Mouse (Mus musculus) heart, embryonic 11.5 days (tissue): ENCODE results near the gene Relch. TPM values are rescaled to one million over a fixed set of nuclear protein-coding genes. Genes with fewer than 3 reads are reported as not detected.

Experiments used
- ATAC-seq: fragments of 200-750 bp; cut with Nextera tagmentation; replicated peaks from 2 replicates; pipeline ENCODE4 v1.8.0; 2017; ENCODE audit warnings: moderate library complexity; ENCODE audit not compliant: insufficient number of reproducible peaks, low FRiP score, low TSS enrichment
- H3K27ac ChIP-seq: fragments of 300-500 bp; sonication (generic); 2 replicates; pipeline ENCODE4 v1.5.1; 2014; ENCODE audit warnings: mild to moderate bottlenecking, low read depth, low read length
- H3K27me3 ChIP-seq: fragments of 300-500 bp; sonication (generic); 2 replicates; pipeline ENCODE4 v1.6.1; 2014; ENCODE audit warnings: mild to moderate bottlenecking, low read length, mixed read lengths; ENCODE audit not compliant: control insufficient read depth, insufficient read depth
- H3K36me3 ChIP-seq: fragments of 300-500 bp; sonication (generic); 2 replicates; pipeline ENCODE4 v1.6.1; 2014; ENCODE audit warnings: mild to moderate bottlenecking, low read length, moderate library complexity, mixed read lengths; ENCODE audit not compliant: control insufficient read depth, insufficient read depth
- H3K4me1 ChIP-seq: fragments of 300-500 bp; sonication (generic); 2 replicates; pipeline ENCODE4 v1.6.1; 2014; ENCODE audit warnings: low read length; ENCODE audit not compliant: control insufficient read depth, insufficient read depth
- H3K4me2 ChIP-seq: fragments of 300-500 bp; sonication (generic); 2 replicates; pipeline ENCODE4 v1.6.1; 2014; ENCODE audit warnings: mild to moderate bottlenecking, moderate library complexity
- H3K4me3 ChIP-seq: fragments of 300-500 bp; sonication (generic); 2 replicates; pipeline ENCODE4 v1.5.1; 2014; ENCODE audit warnings: low read depth, low read length
- H3K9ac ChIP-seq: fragments of 300-500 bp; sonication (generic); 2 replicates; pipeline ENCODE4 v1.6.1; 2014; ENCODE audit warnings: mild to moderate bottlenecking, low read depth, low read length, moderate library complexity
- H3K9me3 ChIP-seq: fragments of 300-500 bp; sonication (generic); replicated peaks from 2 replicates; pipeline ENCODE4 v1.6.1; 2016; ENCODE audit warnings: low read length; ENCODE audit not compliant: control insufficient read depth
- WGBS: fragments of 180-500 bp; shearing (Covaris S2); extraction: QIAGEN DNeasy Blood & Tissue Kit; methylation state at CpG from one replicate; pipeline ENCODE4 v1.1.7; 2014; ENCODE audit not compliant: insufficient replicate concordance; 5-methylcytosine and 5-hydroxymethylcytosine counted together
- polyA plus RNA-seq: library from polyadenylated mRNA; unstranded; fragments of >200 nt; fragmentation: Nextera tagmentation; extraction: Ambion mirVana; gene quantifications from 2 replicates; pipeline ENCODE4 v1.2.1, GENCODE M21; 2014

Gene Relch
- polyA plus RNA-seq, 1 experiment from 2014 or later, result 14.1 TPM

GRCm38 (mm10) chr1:105770685-105771084 is 107.0 kb downstream of the Relch start:
- no peak overlapping the region for H3K4me2 ChIP-seq
- H3K4me3 ChIP-seq, result no peak overlapping the region
- no peaks in the 10 kb centered on the region for H3K36me3 ChIP-seq
- ATAC-seq, result no peak
- no peak overlapping the region for H3K27ac ChIP-seq
- no peaks in the 10 kb centered on the region for H3K9me3 ChIP-seq
- WGBS, result 68% methylated on average over 2 of the region's 2 CpGs
- no peaks in the 10 kb centered on the region for H3K27me3 ChIP-seq
- H3K4me1 ChIP-seq, result no peaks in the 10 kb centered on the region
- H3K9ac ChIP-seq, result no peak overlapping the region

GRCm38 (mm10) chr1:105776426-105776825 is 112.8 kb downstream of the Relch start:
- H3K4me3 ChIP-seq, result no peak overlapping the region
- 84% methylated on average over 4 of the region's 4 CpGs for WGBS
- no peaks in the 10 kb centered on the region for H3K36me3 ChIP-seq
- ATAC-seq, result no peak
- no peaks in the 10 kb centered on the region for H3K4me1 ChIP-seq
- H3K9ac ChIP-seq, result no peak overlapping the region
- H3K27ac ChIP-seq, result no peak overlapping the region
- no peak overlapping the region for H3K4me2 ChIP-seq
- H3K27me3 ChIP-seq, result peaks cover 22% of the 10 kb centered on the region
- H3K9me3 ChIP-seq, result no peaks in the 10 kb centered on the region

- Histone ChIP-seq H3K9ac (no peak overlapping the region; the same call in 1 of the 2 replicates), H3K4me1 (no peaks in the 10 kb centered on the region; the same call in 1 of the 2 replicates), H3K27ac (no peak overlapping the region), H3K9me3 (no peaks in the 10 kb centered on the region), H3K4me3 (peak overlapping the region; percentile 66), H3K27me3 (peaks cover 35% of the 10 kb centered on the region), H3K36me3 (no peaks in the 10 kb centered on the region), H3K4me2 (peak overlapping the region; percentile 99)
- 37% methylated on average over 12 of the region's 12 CpGs for WGBS
- ATAC-seq, result no peak
Observed at GRCm38 (mm10) chr1:105780079-105780456, 116.4 kb downstream of the Relch start.

- Histone ChIP-seq H3K4me2 (peak within 1 kb of the TSS; percentile 99), H3K9me3 (no peaks in the 10 kb centered on the region), H3K36me3 (no peaks in the 10 kb centered on the region), H3K4me1 (no peaks in the 10 kb centered on the region; the same call in 1 of the 2 replicates), H3K4me3 (peak within 1 kb of the TSS; percentile 66), H3K9ac (peak within 1 kb of the TSS; percentile 65), H3K27me3 (peaks cover 35% of the 10 kb centered on the region), H3K27ac (no peak within 1 kb of the TSS)
- 3% methylated on average over 69 of the region's 77 CpGs for WGBS
- ATAC-seq, result peak; percentile 33; the same call in 1 of the 2 replicates
Observed at GRCm38 (mm10) chr1:105780457-105781364, 117.0 kb downstream of the Relch start, which contains the start of gene Tnfrsf11a. Gene Tnfrsf11a, plus strand, starts transcription at chr1:105780718.

- H3K4me2 ChIP-seq, result peak overlapping the region; percentile 99
- H3K4me3 ChIP-seq, result peak overlapping the region; percentile 66
- no peak overlapping the region for H3K27ac ChIP-seq
- no peaks in the 10 kb centered on the region for H3K36me3 ChIP-seq
- H3K4me1 ChIP-seq, result no peaks in the 10 kb centered on the region; the same call in 1 of the 2 replicates
- H3K9me3 ChIP-seq, result no peaks in the 10 kb centered on the region
- peaks cover 35% of the 10 kb centered on the region for H3K27me3 ChIP-seq
- ATAC-seq, result no peak
- H3K9ac ChIP-seq, result no peak overlapping the region
- WGBS, result 35% methylated on average over 12 of the region's 12 CpGs
Observed at GRCm38 (mm10) chr1:105781391-105782146, 117.9 kb downstream of the Relch start.

- Histone ChIP-seq H3K4me1 (no peaks in the 10 kb centered on the region; the same call in 1 of the 2 replicates), H3K36me3 (no peaks in the 10 kb centered on the region), H3K27me3 (peaks cover 30% of the 10 kb centered on the region), H3K9me3 (no peaks in the 10 kb centered on the region), H3K9ac (no peak overlapping the region), H3K4me3 (no peak overlapping the region), H3K4me2 (no peak overlapping the region), H3K27ac (no peak overlapping the region)
- WGBS, result 66% methylated on average over 5 of the region's 5 CpGs
- ATAC-seq, result no peak
Observed at GRCm38 (mm10) chr1:105784257-105785016, 120.8 kb downstream of the Relch start.

GRCm38 (mm10) chr1:105785146-105785545 is 121.5 kb downstream of the Relch start:
- H3K9ac ChIP-seq, result no peak overlapping the region
- no peak for ATAC-seq
- no peak overlapping the region for H3K4me2 ChIP-seq
- H3K27ac ChIP-seq, result no peak overlapping the region
- no peak overlapping the region for H3K4me3 ChIP-seq
- H3K27me3 ChIP-seq, result peaks cover 25% of the 10 kb centered on the region
- 68% methylated on average over 4 of the region's 4 CpGs for WGBS
- no peaks in the 10 kb centered on the region; the same call in 1 of the 2 replicates for H3K4me1 ChIP-seq
- no peaks in the 10 kb centered on the region for H3K9me3 ChIP-seq
- H3K36me3 ChIP-seq, result no peaks in the 10 kb centered on the region

- no peak overlapping the region for H3K27ac ChIP-seq
- H3K4me2 ChIP-seq, result no peak overlapping the region
- no peak overlapping the region for H3K9ac ChIP-seq
- H3K4me3 ChIP-seq, result no peak overlapping the region
- no peak for ATAC-seq
- no peaks in the 10 kb centered on the region for H3K36me3 ChIP-seq
- H3K27me3 ChIP-seq, result peaks cover 8% of the 10 kb centered on the region
- no peaks in the 10 kb centered on the region for H3K9me3 ChIP-seq
- no peaks in the 10 kb centered on the region; the same call in 1 of the 2 replicates for H3K4me1 ChIP-seq
- WGBS, result 61% methylated on average over 6 of the region's 6 CpGs
Observed at GRCm38 (mm10) chr1:105786731-105787357, 123.2 kb downstream of the Relch start.
